Mouse (Mus musculus): ENCODE data around the gene Wwp2. TPM values are rescaled to one million over a fixed set of nuclear protein-coding genes. Genes with fewer than 3 reads are reported as not detected.
A peak's percentile ranks its signal among the peaks of the same experiment; 100 is the strongest.

Gene Wwp2
- polyA plus RNA-seq, 1 experiment from 2014 or later, result 41.6 TPM

MicroRNAs within 50 kb of the gene (microRNA counts, 519-probe panel; counts per million panel counts)
- 2,873 counts per million, percentile 71 among the panel's probes with 10 or more counts for microRNA mmu-miR-140

Small RNA genes within 50 kb of the gene (microRNA-seq; reads per million reads assigned to microRNA genes)
- gene Mir140, result 2,700 reads per million, percentile 82 among the genes with 10 or more reads in this experiment

Other genes with a start within 250 kb of the Wwp2 start
- 5.4 and 5.9 TPM in 2 replicates for gene Nfat5, start 142.9 kb upstream of the Wwp2 start, polyA plus RNA-seq (2015; fragmentation: Nextera tagmentation; extraction: Ambion mirVana)
- 17.1 and 17.5 TPM in 2 replicates for gene Nqo1, start 33.2 kb upstream of the Wwp2 start, polyA plus RNA-seq (2015; fragmentation: Nextera tagmentation; extraction: Ambion mirVana)
- 68.2 and 73.5 TPM in 2 replicates for gene Nob1, start 11.3 kb upstream of the Wwp2 start, polyA plus RNA-seq (2015; fragmentation: Nextera tagmentation; extraction: Ambion mirVana)
- 195 and 219 TPM in 2 replicates for gene Psmd7, start 152.1 kb downstream of the Wwp2 start, polyA plus RNA-seq (2015; fragmentation: Nextera tagmentation; extraction: Ambion mirVana)

All from intestine, embryonic 16.5 days (tissue).